Mouse (Mus musculus): ENCODE measurements at regions not wholly inside any gene's neighbourhood (a gene's known extent, or its start where the extent isn't known, plus 50 kb on each side); places are given as distances from the start of the nearest gene placed in this dataset.

DNA sequence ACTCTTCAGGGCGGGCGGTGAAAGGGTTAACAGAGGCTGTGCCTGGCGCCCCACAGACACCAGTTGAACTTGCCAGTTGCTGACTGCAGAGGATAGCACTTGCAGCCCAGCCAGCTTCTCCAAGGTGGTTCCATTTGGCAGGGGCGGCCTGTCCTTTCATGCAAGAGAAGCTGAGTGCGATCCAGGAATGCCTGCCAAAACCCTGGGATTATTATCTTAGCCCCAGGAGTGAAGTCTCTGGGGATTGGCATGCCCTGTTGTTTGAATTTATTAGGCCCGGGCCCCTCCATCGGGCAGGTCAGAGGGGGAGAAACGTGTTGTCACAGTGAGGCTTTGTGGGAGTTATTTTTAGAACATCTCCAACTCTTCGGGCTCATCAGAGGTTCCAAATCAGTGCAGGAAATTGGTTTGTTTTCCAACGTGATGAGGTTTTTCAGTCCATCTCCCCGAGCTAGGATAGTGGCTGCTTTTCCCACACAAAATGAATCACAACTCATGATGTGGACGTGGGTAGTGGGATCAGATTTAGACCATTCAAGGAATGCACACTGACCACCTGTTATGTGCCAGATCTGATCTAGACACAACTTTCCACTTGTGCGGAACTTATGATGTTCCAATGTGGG is 219.4 kb upstream of the Rpl38 start:
- TF ChIP-seq CTCF (conservative IDR thresholded peaks at IDR 0.05; ENCODE audit: insufficient read depth, insufficient read length, low read depth, low read length) (no peak), POLR2A (IDR thresholded peaks at IDR 0.05; ENCODE audit: low read depth, low read length) (no peak)

All from kidney, adult 2 months (tissue).